Mouse (Mus musculus) stomach, postnatal 0 days (tissue): ENCODE data around the gene Fcgr3. TPM values are rescaled to one million over a fixed set of nuclear protein-coding genes. Genes with fewer than 3 reads are reported as not detected.

Source experiments
- ATAC-seq: fragments of 200-750 bp; cut with Nextera tagmentation; 2 replicates; pipeline ENCODE4 v1.8.0; 2017; ENCODE audit not compliant: low FRiP score, low TSS enrichment
- DNase-seq: peaks from one replicate; pipeline ENCODE4 v3.0.0-alpha.2; 2016; ENCODE audit warnings: low spot score
- H3K27ac ChIP-seq: fragments of 300-500 bp; sonication (generic); replicated peaks from 2 replicates; pipeline ENCODE4 v1.5.1; 2014; ENCODE audit warnings: mild to moderate bottlenecking, control low read depth
- H3K27me3 ChIP-seq: fragments of 300-500 bp; sonication (generic); 2 replicates; pipeline ENCODE4 v1.6.1; 2014; ENCODE audit warnings: low read length; ENCODE audit not compliant: control insufficient read depth, insufficient read depth
- H3K36me3 ChIP-seq: fragments of 300-500 bp; sonication (generic); 2 replicates; pipeline ENCODE4 v1.6.1; 2014; ENCODE audit warnings: low read length, mixed read lengths; ENCODE audit not compliant: control insufficient read depth, insufficient read depth
- H3K4me1 ChIP-seq: fragments of 300-500 bp; sonication (generic); replicated peaks from 2 replicates; pipeline ENCODE4 v1.6.1; 2014; ENCODE audit warnings: antibody characterized with exemption; ENCODE audit not compliant: control insufficient read depth, insufficient read depth
- H3K4me2 ChIP-seq: fragments of 300-500 bp; sonication (generic); replicated peaks from 2 replicates; pipeline ENCODE4 v1.6.1; 2014; ENCODE audit warnings: low read depth, mild to moderate bottlenecking, control low read depth, moderate library complexity
- H3K4me3 ChIP-seq: fragments of 300-500 bp; sonication (generic); 2 replicates; pipeline ENCODE4 v1.5.1; 2014; ENCODE audit warnings: low read depth, low read length, control low read depth
- H3K9ac ChIP-seq: fragments of 300-500 bp; sonication (generic); 2 replicates; pipeline ENCODE4 v1.6.1; 2014; ENCODE audit warnings: mild to moderate bottlenecking, low read length, control low read depth, mixed read lengths
- H3K9me3 ChIP-seq: fragments of 300-500 bp; sonication (generic); 2 replicates; pipeline ENCODE4 v1.6.1; 2016; ENCODE audit warnings: low read length; ENCODE audit not compliant: control insufficient read depth
- CTCF ChIP-seq: IDR thresholded peaks from 2 replicates; pipeline ENCODE4 v1.5.1; 2016; ENCODE audit warnings: antibody characterized with exemption, low read depth, mild to moderate bottlenecking, moderate library complexity
- EP300 ChIP-seq: optimal IDR thresholded peaks from 2 replicates; pipeline ENCODE3; 2016; ENCODE audit warnings: antibody characterized with exemption
- WGBS: fragments of 180-500 bp; shearing (Covaris S2); extraction: QIAGEN DNeasy Blood & Tissue Kit; methylation state at CpG from one replicate; pipeline ENCODE4 v1.1.7; 2014; 5-methylcytosine and 5-hydroxymethylcytosine counted together
- polyA plus RNA-seq: library from polyadenylated mRNA; unstranded; fragments of >200 nt; fragmentation: Nextera tagmentation; extraction: Ambion mirVana; gene quantifications from 2 replicates; pipeline ENCODE4 v1.2.1, GENCODE M21; 2015

Gene Fcgr3
- polyA plus RNA-seq, 1 experiment from 2014 or later: 17.9 TPM

GRCm38 (mm10) chr1:171101733-171102546, 37.2 kb upstream of the Fcgr3 start:
- Histone ChIP-seq H3K27me3 (no peaks in the 10 kb centered on the region), H3K36me3 (no peaks in the 10 kb centered on the region), H3K4me1 (peaks cover 3% of the 10 kb centered on the region; the same call in 1 of the 2 replicates), H3K9me3 (no peaks in the 10 kb centered on the region), H3K9ac (peak overlapping the region; percentile 61), H3K4me2 (peak overlapping the region; percentile 54), H3K4me3 (peak overlapping the region; percentile 63), H3K27ac (peak overlapping the region; percentile 69)
- TF ChIP-seq CTCF (peak; percentile 62), EP300 (no peak)
- WGBS: under 1% methylated on average over 40 of the region's 40 CpGs
- ATAC-seq (peak; percentile 83), DNase-seq (peak; percentile 84)

- H3K9me3 ChIP-seq: no peaks in the 10 kb centered on the region
- H3K4me2 ChIP-seq: no peak overlapping the region
- H3K4me1 ChIP-seq: peaks cover 3% of the 10 kb centered on the region; the same call in 1 of the 2 replicates
- H3K36me3 ChIP-seq: no peaks in the 10 kb centered on the region
- no peaks in the 10 kb centered on the region for H3K27me3 ChIP-seq
- DNase-seq: no peak
- H3K4me3 ChIP-seq: no peak overlapping the region
- H3K9ac ChIP-seq: no peak overlapping the region
- no peak for TF ChIP-seq CTCF
- no peak for TF ChIP-seq EP300
- no peak for ATAC-seq
- H3K27ac ChIP-seq: no peak overlapping the region
- 53% methylated on average over 2 of the region's 2 CpGs for WGBS
These were observed 36.3 kb upstream of the Fcgr3 start for GRCm38 (mm10) chr1:171101033-171101432.

GRCm38 (mm10) chr1:171097612-171098011, 32.9 kb upstream of the Fcgr3 start:
- ATAC-seq (no peak), DNase-seq (no peak)
- no peaks in the 10 kb centered on the region for H3K27me3 ChIP-seq
- H3K36me3 ChIP-seq: no peaks in the 10 kb centered on the region
- H3K9ac ChIP-seq: no peak overlapping the region
- no peak overlapping the region for H3K4me2 ChIP-seq
- no peak overlapping the region for H3K4me3 ChIP-seq
- TF ChIP-seq EP300 (no peak), CTCF (no peak)
- whole genome bisulfite sequencing: 43% methylated on average over 2 of the region's 2 CpGs
- no peak overlapping the region for H3K27ac ChIP-seq
- H3K4me1 ChIP-seq: no peaks in the 10 kb centered on the region
- H3K9me3 ChIP-seq: no peaks in the 10 kb centered on the region

- no peaks in the 10 kb centered on the region for H3K4me1 ChIP-seq
- no peaks in the 10 kb centered on the region for H3K27me3 ChIP-seq
- no peaks in the 10 kb centered on the region for H3K36me3 ChIP-seq
- no peaks in the 10 kb centered on the region for H3K9me3 ChIP-seq
- ATAC-seq (no peak), DNase-seq (no peak)
- TF ChIP-seq CTCF (no peak), EP300 (no peak)
- no peak overlapping the region for H3K9ac ChIP-seq
- H3K4me2 ChIP-seq: no peak overlapping the region
- H3K27ac ChIP-seq: no peak overlapping the region
- no peak overlapping the region for H3K4me3 ChIP-seq
These were observed 32.4 kb upstream of the Fcgr3 start for GRCm38 (mm10) chr1:171097136-171097535.

- Histone ChIP-seq H3K4me2 (no peak overlapping the region; the same call in 1 of the 2 replicates), H3K9ac (no peak overlapping the region), H3K27ac (no peak overlapping the region), H3K36me3 (no peaks in the 10 kb centered on the region), H3K27me3 (no peaks in the 10 kb centered on the region), H3K4me1 (no peaks in the 10 kb centered on the region), H3K9me3 (no peaks in the 10 kb centered on the region), H3K4me3 (no peak overlapping the region)
- ATAC-seq (peak; percentile 70), DNase-seq (peak; percentile 57)
- WGBS: 17% methylated on average over 10 of the region's 10 CpGs
- TF ChIP-seq CTCF (no peak), EP300 (no peak)
These were observed 31.6 kb upstream of the Fcgr3 start for GRCm38 (mm10) chr1:171096110-171096964.
